Mouse (Mus musculus) CH12.LX (cell line): ENCODE results near the gene Pafah1b2.

Experiments
- CHD2 ChIP-seq: IDR thresholded peaks from 2 replicates; pipeline ENCODE4 v1.6.1; 2011; ENCODE audit warnings: low read length, improper control_type of control experiment
- CTCF ChIP-seq, 2 experiments: IDR thresholded peaks in 1 of 2; conservative IDR thresholded peaks in 1 of 2; 2 replicates each; pipeline ENCODE4 v1.5.1; 2011 to 2012; ENCODE audit warnings: low read depth in 2 of 2, low read length in 2 of 2, improper control_type of control experiment in 1 of 2, inconsistent platforms in 1 of 2, mild to moderate bottlenecking in 1 of 2, moderate library complexity in 1 of 2
- ELF1 ChIP-seq: IDR thresholded peaks from 2 replicates; pipeline ENCODE4 v1.6.1; 2014; ENCODE audit warnings: low read depth, mild to moderate bottlenecking, inconsistent platforms, low read length, improper control_type of control experiment
- EP300 ChIP-seq: IDR thresholded peaks from 2 replicates; pipeline ENCODE4 v1.6.1; 2011; ENCODE audit warnings: low read length, improper control_type of control experiment
- JUN ChIP-seq: IDR thresholded peaks from 2 replicates; pipeline ENCODE4 v1.6.1; 2011; ENCODE audit warnings: low read depth, mild to moderate bottlenecking, low read length, improper control_type of control experiment, moderate library complexity; ENCODE audit not compliant: insufficient read depth
- JUND ChIP-seq: conservative IDR thresholded peaks from 2 replicates; pipeline ENCODE4 v1.6.1; 2011; ENCODE audit warnings: low read depth, low read length, improper control_type of control experiment
- MAFK ChIP-seq: IDR thresholded peaks from 2 replicates; pipeline ENCODE4 v1.6.1; 2011; ENCODE audit warnings: low read length, improper control_type of control experiment; ENCODE audit not compliant: insufficient replicate concordance
- MAZ ChIP-seq: IDR thresholded peaks from 2 replicates; pipeline ENCODE4 v1.6.1; 2012; ENCODE audit warnings: low read depth, mild to moderate bottlenecking, inconsistent platforms, low read length, improper control_type of control experiment, moderate library complexity
- MYC ChIP-seq: IDR thresholded peaks from 2 replicates; pipeline ENCODE4 v1.6.1; 2011; ENCODE audit warnings: low read depth, mild to moderate bottlenecking, improper control_type of control experiment, low read length
- POLR2A ChIP-seq: IDR thresholded peaks from 2 replicates; pipeline ENCODE4 v1.6.1; 2011; ENCODE audit warnings: low read depth, mild to moderate bottlenecking, improper control_type of control experiment, low read length
- POLR2AphosphoS2 ChIP-seq: IDR thresholded peaks from 2 replicates; pipeline ENCODE4 v1.6.1; 2011; ENCODE audit warnings: low read depth, low read length, improper control_type of control experiment
- SIN3A ChIP-seq: IDR thresholded peaks from 2 replicates; pipeline ENCODE4 v1.6.1; 2012; ENCODE audit warnings: low read length, improper control_type of control experiment, inconsistent platforms

DNA sequence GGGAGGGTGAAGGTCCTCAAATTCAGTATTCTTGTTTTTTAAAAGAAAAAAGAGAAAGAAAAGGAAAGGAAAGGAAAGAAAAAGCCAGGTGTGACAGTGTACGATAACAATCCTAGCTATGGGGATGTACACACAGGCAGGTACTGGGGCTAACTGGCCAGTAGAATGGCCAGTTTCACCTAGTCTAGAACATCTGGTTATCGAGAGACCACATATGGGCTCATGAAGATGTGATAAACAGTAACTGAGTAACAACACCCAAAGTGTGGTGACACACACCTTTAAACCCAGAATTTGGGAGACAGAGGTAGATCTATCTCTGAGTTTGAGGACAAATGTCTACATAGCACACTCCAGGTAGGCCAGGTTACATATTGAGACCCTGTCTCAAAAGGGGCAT, 32.7 kb downstream of the Pafah1b2 start:
- no peak for TF ChIP-seq POLR2A
- TF ChIP-seq CTCF (conservative IDR thresholded peaks at IDR 0.05 in 1 of 2, IDR thresholded peaks at IDR 0.05 in 1 of 2; ENCODE audit: low read depth in 2 of 2, low read length in 2 of 2) = no peak
- no peak for TF ChIP-seq ELF1
- no peak for TF ChIP-seq CHD2
- no peak for TF ChIP-seq JUN
- no peak for TF ChIP-seq POLR2AphosphoS2
- TF ChIP-seq SIN3A = no peak
- TF ChIP-seq MYC = no peak
- TF ChIP-seq JUND = no peak
- no peak for TF ChIP-seq MAZ
- no peak for TF ChIP-seq EP300
- TF ChIP-seq MAFK = no peak
